Mouse (Mus musculus) liver, adult 2 months (tissue): ENCODE results near the gene Sez6l.

ENCODE experiments used
- CTCF ChIP-seq: fragments of 200-500 bp; IDR thresholded peaks from 2 replicates; pipeline ENCODE4 v1.5.1; 2011; ENCODE audit warnings: low read depth, low read length, control low read depth
- POLR2A ChIP-seq: fragments of 200-500 bp; IDR thresholded peaks from 2 replicates; pipeline ENCODE4 v1.6.1; 2011; ENCODE audit warnings: low read length, control low read depth; ENCODE audit not compliant: insufficient read depth; ENCODE audit errors: extremely low read depth

DNA sequence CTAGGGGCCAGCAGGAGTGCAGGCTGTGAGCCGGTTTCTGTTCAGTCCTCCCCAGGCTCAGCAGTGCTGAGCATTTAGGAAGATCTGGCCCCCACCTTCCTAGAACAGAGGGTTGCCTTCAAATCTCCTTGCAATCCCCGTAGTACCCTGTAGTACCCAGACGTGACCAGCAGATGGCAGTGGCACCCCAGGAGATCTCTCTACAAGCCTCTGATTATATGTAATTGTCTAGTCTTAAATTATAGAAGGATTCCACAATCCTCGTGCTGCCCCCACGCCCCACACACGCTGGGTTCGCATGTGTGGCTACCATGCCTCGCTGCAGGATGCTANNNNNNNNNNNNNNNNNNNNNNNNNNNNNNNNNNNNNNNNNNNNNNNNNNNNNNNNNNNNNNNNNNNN lies 144.0 kb downstream of the Sez6l start:
- peak; percentile 81 for TF ChIP-seq CTCF
- TF ChIP-seq POLR2A = no peak
